Mouse (Mus musculus): Measurements from ENCODE around the gene Btbd35f9.
"Not testable (repeated sequence)": the region's sequence is repeated elsewhere in the genome, so short reads cannot be mapped to it uniquely, and the experiment has no call there.

The Btbd35f9 gene

GRCm38 (mm10) chrX:34161399-34161798, at the start of gene Btbd35f9:
TSS of gene Btbd35f9 (minus strand) at chrX:34161499.
- DNase-seq = not testable (repeated sequence)

All from B cell, adult 2 months (primary cell).